Comparison of ENCODE assay signal across 8 mouse cellular contexts in genomic region chr7:137437440-137438178, GRCm38 (mm10). TPM values are rescaled to one million over a fixed set of nuclear protein-coding genes. Genes with fewer than 3 reads are reported as not detected.
DNase-seq lines count a peak whose midpoint lies in the region; ATAC-seq and TF ChIP-seq lines count a peak whose summit lies in the region.

Glrx3 (plus strand) TSS chr7:137437614.

- H3K4me1 ChIP-seq in bone marrow, adult 2 months (ENCODE audit: control insufficient read depth, insufficient read depth, low read length): no peaks in the 10 kb centered on the region; the same call in 1 of the 2 replicates
- H3K4me1 ChIP-seq in embryonic facial prominence, embryonic 15.5 days: peaks cover 22% of the 10 kb centered on the region
- H3K4me1 ChIP-seq in limb, embryonic 14.5 days (ENCODE audit: control insufficient read depth, insufficient read depth, low read length): peaks cover 11% of the 10 kb centered on the region
- 0 out of 2 replicates have a peak, but pooled peaks cover 3% of the 10 kb centered on the region for H3K4me1 ChIP-seq in midbrain, postnatal 0 days (ENCODE audit: insufficient read depth, low read length)

- H3K36me3 ChIP-seq in embryonic facial prominence, embryonic 15.5 days: no peaks in the 10 kb centered on the region
- H3K36me3 ChIP-seq in limb, embryonic 14.5 days (ENCODE audit: control insufficient read depth, insufficient read depth, low read length): no peaks in the 10 kb centered on the region; the same call in 1 of the 2 replicates
- H3K36me3 ChIP-seq in midbrain, postnatal 0 days (ENCODE audit: insufficient read depth, low read length): no peaks in the 10 kb centered on the region

- no peaks in the 10 kb centered on the region for H3K27me3 ChIP-seq in embryonic facial prominence, embryonic 15.5 days
- no peaks in the 10 kb centered on the region for H3K27me3 ChIP-seq in limb, embryonic 14.5 days (ENCODE audit: control insufficient read depth, insufficient read depth, low read length)
- H3K27me3 ChIP-seq in midbrain, postnatal 0 days (ENCODE audit: insufficient read depth, low read length): no peaks in the 10 kb centered on the region

- H3K4me3 ChIP-seq in bone marrow, adult 2 months (replicated peaks; ENCODE audit: control insufficient read depth, low read depth, low read length): peak within 1 kb of the TSS; percentile 68
- H3K4me3 ChIP-seq in embryonic facial prominence, embryonic 15.5 days (replicated peaks): peak within 1 kb of the TSS; percentile 98
- H3K4me3 ChIP-seq in limb, embryonic 14.5 days (replicated peaks; ENCODE audit: low read length): peak within 1 kb of the TSS; percentile 93
- peak within 1 kb of the TSS; percentile 99 for H3K4me3 ChIP-seq in midbrain, postnatal 0 days (ENCODE audit: low read depth, low read length)

- ATAC-seq in embryonic facial prominence, embryonic 15.5 days (ENCODE audit: insufficient number of reproducible peaks, low FRiP score, low TSS enrichment, low read depth): peak; percentile 94
- peak; percentile 96 for ATAC-seq in limb, embryonic 14.5 days (ENCODE audit: low FRiP score, low read depth)
- peak; percentile 94 for ATAC-seq in midbrain, postnatal 0 days (ENCODE audit: low FRiP score)

- H3K9me3 ChIP-seq in embryonic facial prominence, embryonic 15.5 days (replicated peaks): no peaks in the 10 kb centered on the region
- no peaks in the 10 kb centered on the region for H3K9me3 ChIP-seq in limb, embryonic 14.5 days (ENCODE audit: control insufficient read depth, low read length)
- H3K9me3 ChIP-seq in midbrain, postnatal 0 days (ENCODE audit: low read length): no peaks in the 10 kb centered on the region

- H3K27ac ChIP-seq in bone marrow, adult 2 months (ENCODE audit: control insufficient read depth, insufficient read depth, low read depth, low read length, poor library complexity): no peak within 1 kb of the TSS; the same call in 1 of the 2 replicates
- peak within 1 kb of the TSS; percentile 90 for H3K27ac ChIP-seq in embryonic facial prominence, embryonic 15.5 days (replicated peaks)
- peak within 1 kb of the TSS; percentile 82 for H3K27ac ChIP-seq in limb, embryonic 14.5 days (replicated peaks; ENCODE audit: low read depth, low read length)
- H3K27ac ChIP-seq in midbrain, postnatal 0 days (ENCODE audit: low read depth, low read length): peak within 1 kb of the TSS; percentile 89

- peak; percentile 93 for DNase-seq in 416B (ENCODE audit: low read depth)
- DNase-seq in heart, adult 8-10 months (ENCODE audit: low spot score): peak; percentile 98
- peak; percentile 97 for DNase-seq in kidney, adult 9 months
- peak; percentile 88 for DNase-seq in limb, embryonic 14.5 days (ENCODE audit: low spot score)
- DNase-seq in midbrain, postnatal 0 days (ENCODE audit: low spot score): peak; percentile 92
- DNase-seq in spleen, postnatal 14 days (ENCODE audit: low spot score in 2 of 2): peak; percentile 90 to 91

- H3K9ac ChIP-seq in embryonic facial prominence, embryonic 15.5 days: peak within 1 kb of the TSS; percentile 96
- H3K9ac ChIP-seq in limb, embryonic 14.5 days (ENCODE audit: low read depth, low read length, severe bottlenecking): peak within 1 kb of the TSS; percentile 93
- peak within 1 kb of the TSS; percentile 96 for H3K9ac ChIP-seq in midbrain, postnatal 0 days (replicated peaks; ENCODE audit: low read length, poor library complexity, severe bottlenecking)

- TF ChIP-seq CTCF in bone marrow, adult 2 months (IDR thresholded peaks at IDR 0.05; ENCODE audit: control insufficient read depth, insufficient read depth, low read length): no peak
- TF ChIP-seq CTCF in midbrain, postnatal 0 days (IDR thresholded peaks at IDR 0.05): 0 out of 2 replicates have a peak, but pooled peaks have one; percentile 1

- peak within 1 kb of the TSS; percentile 62 for H3K4me2 ChIP-seq in embryonic facial prominence, embryonic 15.5 days (replicated peaks)
- peak within 1 kb of the TSS; percentile 80 for H3K4me2 ChIP-seq in limb, embryonic 14.5 days (replicated peaks; ENCODE audit: low read depth, low read length, severe bottlenecking)
- H3K4me2 ChIP-seq in midbrain, postnatal 0 days (ENCODE audit: low read depth, low read length, poor library complexity, severe bottlenecking): peak within 1 kb of the TSS; percentile 77

- under 1% methylated on average over 69 of the region's 69 CpGs for WGBS in bone marrow, adult 2 months
- under 1% methylated on average over 69 of the region's 69 CpGs for WGBS in embryonic facial prominence, embryonic 15.5 days
- WGBS in limb, embryonic 14.5 days: under 1% methylated on average over 64 of the region's 69 CpGs
- under 1% methylated on average over 62 of the region's 69 CpGs for WGBS in midbrain, postnatal 0 days

- TF ChIP-seq POLR2A in bone marrow, adult 2 months (IDR thresholded peaks at IDR 0.05; ENCODE audit: borderline replicate concordance, control insufficient read depth, low read depth, low read length): peak; percentile 53; the same call in 1 of the 2 replicates
- peak; percentile 78; the same call in 1 of the 2 replicates for TF ChIP-seq POLR2A in limb, embryonic 14.5 days (IDR thresholded peaks at IDR 0.05; ENCODE audit: borderline replicate concordance, extremely low read depth, insufficient read depth, insufficient read length)

RNA-seq across cellular contexts. Expression of gene Glrx3, which starts in this region (rescaled TPM):
- 23.8 and 71.7 TPM in 2 replicates for polyA plus RNA-seq in bone marrow, adult 2 months (2011; ENCODE audit: insufficient read depth, insufficient read length, low replicate concordance, missing spikeins)
- 209 and 212 TPM in 2 replicates for polyA plus RNA-seq in embryonic facial prominence, embryonic 15.5 days (2015; fragmentation: Nextera tagmentation; extraction: Ambion mirVana)
- total RNA-seq in heart, adult 8-10 months (2022): 100 to 1,000 TPM; 139 to 161 (median 149) TPM
- 99.9 and 170 TPM in 2 replicates for polyA plus RNA-seq in limb, embryonic 14.5 days (2012; rRNA removed)
- polyA plus RNA-seq in limb, embryonic 14.5 days (2014; fragmentation: Nextera tagmentation; extraction: Ambion mirVana): 272 and 274 TPM in 2 replicates
- total RNA-seq in midbrain, postnatal 0 days (2014; rRNA removed): 150 and 168 TPM in 2 replicates
- 217 and 220 TPM in 2 replicates for polyA plus RNA-seq in midbrain, postnatal 0 days (2015; fragmentation: Nextera tagmentation; extraction: Ambion mirVana)
